Mouse (Mus musculus): Measurements from ENCODE around the gene Iscu. TPM values are rescaled to one million over a fixed set of nuclear protein-coding genes. Genes with fewer than 3 reads are reported as not detected.
A peak's percentile ranks its signal among the peaks of the same experiment; 100 is the strongest.

Iscu gene
- polyA plus RNA-seq, 1 experiment from 2014 or later, result 99.6 TPM

DNA sequence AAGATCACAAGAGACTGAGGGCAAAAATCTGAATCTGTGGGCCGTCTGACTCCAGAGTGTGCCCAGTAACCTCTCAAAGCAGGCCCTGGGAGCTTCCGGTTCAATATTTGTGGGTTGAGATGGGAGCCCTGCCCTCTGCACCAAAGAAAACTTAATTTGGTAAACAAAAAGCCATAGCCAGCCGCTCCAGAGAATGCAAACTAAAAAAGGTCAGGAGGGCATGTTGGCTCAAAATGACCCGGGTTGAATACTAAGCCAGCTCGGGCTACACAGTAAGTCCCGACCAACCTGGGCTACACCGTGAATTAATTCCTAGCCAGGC is 37.6 kb upstream of the Iscu start:
- Histone ChIP-seq H3K27ac (replicated peaks) (peak overlapping the region; percentile 72), H3K36me3 (peaks cover 25% of the 10 kb centered on the region), H3K4me1 (peaks cover 18% of the 10 kb centered on the region), H3K9ac (peak overlapping the region; percentile 77), H3K27me3 (replicated peaks) (no peaks in the 10 kb centered on the region), H3K4me2 (peak overlapping the region; percentile 77), H3K9me3 (no peaks in the 10 kb centered on the region), H3K4me3 (peak overlapping the region; percentile 68)
- WGBS, result 37% methylated on average over 7 of the region's 7 CpGs
- ATAC-seq (ENCODE audit: extremely low read depth, insufficient number of reproducible peaks, low FRiP score, low TSS enrichment), result no peak

DNA sequence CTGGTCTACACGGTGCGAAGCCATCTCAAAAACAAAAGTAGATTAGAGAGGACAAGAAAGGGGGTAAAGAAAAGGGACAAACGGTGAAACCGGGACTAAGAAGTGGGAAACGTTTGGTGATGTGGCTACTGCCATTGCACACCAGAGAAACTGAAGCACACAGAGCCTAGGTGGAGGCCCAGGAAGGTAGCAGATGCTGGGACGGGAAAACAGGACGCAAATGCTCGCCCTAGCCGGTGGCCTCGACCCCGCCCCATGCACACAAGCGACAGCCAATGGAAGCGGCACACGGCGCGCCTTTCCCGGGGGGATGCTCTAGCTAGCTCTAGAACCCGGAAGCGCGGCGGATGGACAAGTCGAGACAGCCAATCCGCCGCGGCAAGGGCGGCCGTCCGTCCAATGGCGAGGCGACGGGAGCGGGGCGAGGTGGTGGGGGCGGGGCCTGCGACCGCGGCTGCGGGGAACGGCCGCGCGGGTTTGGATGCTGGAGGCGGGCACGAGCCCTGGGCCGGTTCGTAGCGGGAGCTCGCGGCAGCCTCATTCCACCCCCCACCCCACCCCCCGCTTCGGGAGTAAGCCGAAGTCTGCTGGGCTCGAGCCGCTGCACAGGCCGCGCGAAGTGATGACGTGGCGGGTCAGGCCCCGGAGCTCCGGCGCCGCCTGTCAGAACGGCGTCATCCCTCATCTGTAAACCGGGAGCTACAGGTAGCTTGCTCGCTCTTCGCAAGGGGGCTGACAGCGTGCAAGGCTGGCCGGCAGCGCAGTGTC is 37.0 kb upstream of the Iscu start, which contains the start of gene Ficd:
TSS of gene Ficd (plus strand) at position 459 of the 768 bp plus-strand sequence.
- WGBS, result under 1% methylated on average over 70 of the region's 71 CpGs
- no peaks in the 10 kb centered on the region for H3K9me3 ChIP-seq

DNA sequence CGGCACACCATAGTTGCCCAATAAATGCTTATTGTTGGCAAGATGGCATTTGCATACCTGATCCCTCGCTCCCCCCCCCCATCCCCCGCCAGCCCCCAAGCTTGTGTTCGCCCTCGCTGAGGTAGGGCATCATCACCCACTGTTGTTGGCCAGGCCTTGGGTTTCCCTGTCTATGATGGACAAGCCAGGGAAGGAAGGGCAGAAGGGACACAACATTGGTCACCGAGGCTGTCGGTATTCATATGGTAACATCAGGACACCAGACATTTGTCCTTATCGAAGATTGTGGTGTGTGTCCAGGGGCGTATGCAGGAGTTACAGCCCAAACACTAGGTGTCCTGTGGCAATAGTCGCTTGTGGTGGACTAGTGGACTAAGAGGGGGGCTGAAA is 36.4 kb upstream of the Iscu start:
- no peaks in the 10 kb centered on the region for H3K27me3 ChIP-seq (replicated peaks)
- 4% methylated on average over 10 of the region's 10 CpGs for WGBS
- H3K9me3 ChIP-seq, result no peaks in the 10 kb centered on the region
- peaks cover 18% of the 10 kb centered on the region for H3K4me1 ChIP-seq
- H3K4me3 ChIP-seq, result peak overlapping the region; percentile 68
- H3K9ac ChIP-seq, result peak overlapping the region; percentile 80
- H3K27ac ChIP-seq (replicated peaks), result peak overlapping the region; percentile 92
- 0 out of 2 replicates have a peak, but pooled peaks have one; percentile 4 for ATAC-seq (ENCODE audit: extremely low read depth, insufficient number of reproducible peaks, low FRiP score, low TSS enrichment)
- H3K36me3 ChIP-seq, result peaks cover 36% of the 10 kb centered on the region
- peak overlapping the region; percentile 80 for H3K4me2 ChIP-seq

More for the DNA sequence above, 37.0 kb upstream of the Iscu start, which contains the start of gene Ficd:
- Histone ChIP-seq H3K4me2 (peak within 1 kb of the TSS; percentile 80), H3K27ac (replicated peaks) (peak within 1 kb of the TSS; percentile 92), H3K9ac (peak within 1 kb of the TSS; percentile 80), H3K4me3 (peak within 1 kb of the TSS; percentile 68), H3K4me1 (peaks cover 18% of the 10 kb centered on the region), H3K27me3 (replicated peaks) (no peaks in the 10 kb centered on the region), H3K36me3 (peaks cover 30% of the 10 kb centered on the region)
- ATAC-seq (ENCODE audit: extremely low read depth, insufficient number of reproducible peaks, low FRiP score, low TSS enrichment), result peak; percentile 94

DNA sequence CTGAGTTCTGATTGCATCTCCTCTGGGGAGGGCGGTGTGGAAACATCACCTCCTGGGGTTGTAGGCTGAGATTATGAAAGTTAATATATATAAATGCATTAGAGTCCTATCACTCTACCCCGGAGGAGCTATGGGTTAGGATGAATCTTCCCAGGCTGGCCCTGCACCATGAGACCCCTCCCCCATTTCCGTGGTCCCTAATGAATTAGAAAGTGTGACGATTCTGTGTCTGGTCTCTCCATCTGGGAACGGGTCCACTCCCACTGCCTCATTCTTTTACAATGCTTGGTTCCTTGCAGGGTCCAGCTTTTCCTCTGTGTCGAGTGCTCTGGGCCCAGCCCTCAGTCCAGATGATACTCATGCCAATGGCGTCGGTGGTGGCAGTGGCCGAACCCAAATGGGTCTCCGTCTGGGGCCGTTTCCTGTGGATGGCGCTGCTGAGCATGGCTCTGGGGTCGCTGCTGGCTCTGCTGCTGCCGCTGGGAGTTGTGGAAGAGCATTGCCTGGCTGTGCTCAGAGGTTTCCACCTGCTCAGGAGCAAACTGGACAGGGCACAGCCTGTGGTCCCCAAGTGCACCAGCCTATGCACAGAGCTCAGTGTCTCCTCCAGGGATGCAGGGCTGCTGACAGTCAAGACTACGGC is 35.9 kb upstream of the Iscu start:
- Histone ChIP-seq H3K36me3 (peaks cover 41% of the 10 kb centered on the region), H3K4me3 (peak overlapping the region; percentile 68), H3K9ac (peak overlapping the region; percentile 80), H3K4me2 (peak overlapping the region; percentile 80), H3K4me1 (peaks cover 18% of the 10 kb centered on the region), H3K27ac (replicated peaks) (peak overlapping the region; percentile 92), H3K9me3 (no peaks in the 10 kb centered on the region), H3K27me3 (replicated peaks) (no peaks in the 10 kb centered on the region)
- no peak for ATAC-seq (ENCODE audit: extremely low read depth, insufficient number of reproducible peaks, low FRiP score, low TSS enrichment)
- WGBS, result 40% methylated on average over 15 of the region's 15 CpGs

DNA sequence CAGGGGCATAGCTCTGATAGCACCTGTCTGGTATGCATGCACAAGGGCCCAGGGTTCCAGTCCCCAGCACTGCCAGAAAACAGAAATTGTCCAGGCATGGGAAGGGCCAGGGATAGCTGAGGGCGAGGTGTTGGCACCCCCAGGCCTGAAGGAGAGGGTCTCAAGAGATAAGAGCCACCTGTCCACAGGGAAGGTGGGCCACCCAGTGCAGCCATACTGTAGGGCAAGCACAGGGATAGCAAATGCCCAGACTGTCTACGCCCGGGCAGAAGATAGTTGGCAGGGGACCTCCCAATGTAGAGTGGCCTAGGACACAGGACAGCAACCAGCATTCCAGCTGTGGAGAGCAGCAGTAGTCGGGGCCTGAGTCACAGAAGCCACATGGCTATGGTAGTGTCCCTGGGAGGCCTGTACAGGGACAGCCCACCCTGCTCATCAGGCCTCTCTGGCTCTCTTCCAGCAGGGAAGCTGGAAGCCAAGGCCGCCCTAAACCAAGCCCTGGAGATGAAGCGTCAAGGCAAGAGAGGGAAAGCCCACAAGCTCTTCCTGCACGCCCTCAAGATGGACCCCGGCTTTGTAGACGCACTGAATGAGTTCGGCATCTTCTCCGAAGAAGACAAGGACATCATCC is 34.8 kb upstream of the Iscu start:
- ATAC-seq (ENCODE audit: extremely low read depth, insufficient number of reproducible peaks, low FRiP score, low TSS enrichment), result no peak
- Histone ChIP-seq H3K27ac (replicated peaks) (no peak overlapping the region), H3K36me3 (peaks cover 52% of the 10 kb centered on the region), H3K9me3 (no peaks in the 10 kb centered on the region), H3K9ac (no peak overlapping the region), H3K4me1 (peaks cover 18% of the 10 kb centered on the region), H3K27me3 (replicated peaks) (no peaks in the 10 kb centered on the region), H3K4me2 (no peak overlapping the region), H3K4me3 (no peak overlapping the region)
- WGBS, result 81% methylated on average over 11 of the region's 11 CpGs

DNA sequence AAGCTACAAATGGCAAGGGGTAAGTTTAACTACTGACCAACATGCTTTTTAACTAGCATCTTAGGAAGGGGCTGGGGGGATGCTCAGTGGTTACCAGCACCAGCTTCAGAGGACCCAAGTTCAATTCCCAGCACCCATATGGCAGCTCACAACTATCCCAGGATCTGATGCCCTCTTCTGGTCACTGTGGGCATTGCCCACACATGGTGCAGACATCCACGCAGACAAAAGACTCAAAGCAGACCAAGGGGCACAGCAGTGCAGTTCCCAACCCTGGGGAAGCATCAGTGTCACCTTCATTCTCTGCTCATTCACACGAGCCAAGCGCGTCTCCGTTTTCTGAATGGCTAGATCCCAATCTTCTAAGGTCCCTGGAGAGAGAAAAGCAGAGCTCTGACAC is 24.9 kb upstream of the Iscu start:
- H3K9me3 ChIP-seq, result no peaks in the 10 kb centered on the region
- ATAC-seq (ENCODE audit: extremely low read depth, insufficient number of reproducible peaks, low FRiP score, low TSS enrichment), result no peak
- no peak overlapping the region for H3K27ac ChIP-seq (replicated peaks)
- no peaks in the 10 kb centered on the region for H3K27me3 ChIP-seq (replicated peaks)
- H3K4me1 ChIP-seq, result no peaks in the 10 kb centered on the region
- 97% methylated on average over 5 of the region's 5 CpGs for WGBS
- H3K9ac ChIP-seq, result no peak overlapping the region
- H3K36me3 ChIP-seq, result peaks cover 100% of the 10 kb centered on the region
- H3K4me3 ChIP-seq, result no peak overlapping the region
- H3K4me2 ChIP-seq, result no peak overlapping the region

DNA sequence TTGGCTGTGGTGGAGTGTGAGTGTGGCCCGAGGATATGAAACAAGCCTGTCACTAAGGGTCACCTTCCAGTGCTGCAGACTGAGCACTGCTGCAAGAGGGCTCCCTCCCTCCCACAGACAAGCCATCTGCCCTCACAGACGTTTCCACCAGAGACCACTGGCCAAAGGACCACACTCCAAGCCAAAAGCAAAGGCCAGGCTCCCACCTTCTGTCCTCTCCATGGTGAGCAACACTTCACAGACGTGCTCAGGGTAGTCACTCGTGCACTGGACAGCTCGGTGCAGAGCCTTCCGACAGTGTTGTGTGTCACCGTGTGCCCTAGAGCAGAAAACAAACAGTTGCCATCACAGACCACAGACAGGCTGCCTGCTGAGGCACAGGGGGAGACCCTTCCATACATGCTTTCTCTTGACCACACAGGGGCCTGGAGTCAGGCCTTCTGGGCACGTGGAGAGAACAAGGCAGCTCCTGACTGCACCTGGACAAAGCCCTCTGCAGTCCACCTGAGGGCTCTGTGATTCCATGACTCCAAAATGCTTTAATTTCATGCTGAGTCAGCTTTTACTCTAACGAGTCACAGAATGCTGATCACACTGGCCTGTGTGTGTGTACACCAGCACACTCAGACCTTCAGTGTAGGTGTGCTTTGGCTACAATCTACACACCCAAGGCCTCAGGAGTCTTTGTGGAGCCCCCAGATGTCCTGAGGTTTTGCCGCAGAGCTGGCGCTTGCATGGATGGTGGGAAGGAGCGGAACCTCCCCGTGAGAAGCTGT is 23.8 kb upstream of the Iscu start:
- Histone ChIP-seq H3K4me2 (no peak overlapping the region), H3K27ac (replicated peaks) (no peak overlapping the region), H3K36me3 (peaks cover 100% of the 10 kb centered on the region), H3K4me3 (no peak overlapping the region), H3K9ac (no peak overlapping the region), H3K27me3 (replicated peaks) (no peaks in the 10 kb centered on the region), H3K4me1 (no peaks in the 10 kb centered on the region), H3K9me3 (no peaks in the 10 kb centered on the region)
- WGBS, result 91% methylated on average over 13 of the region's 13 CpGs
- no peak for ATAC-seq (ENCODE audit: extremely low read depth, insufficient number of reproducible peaks, low FRiP score, low TSS enrichment)

DNA sequence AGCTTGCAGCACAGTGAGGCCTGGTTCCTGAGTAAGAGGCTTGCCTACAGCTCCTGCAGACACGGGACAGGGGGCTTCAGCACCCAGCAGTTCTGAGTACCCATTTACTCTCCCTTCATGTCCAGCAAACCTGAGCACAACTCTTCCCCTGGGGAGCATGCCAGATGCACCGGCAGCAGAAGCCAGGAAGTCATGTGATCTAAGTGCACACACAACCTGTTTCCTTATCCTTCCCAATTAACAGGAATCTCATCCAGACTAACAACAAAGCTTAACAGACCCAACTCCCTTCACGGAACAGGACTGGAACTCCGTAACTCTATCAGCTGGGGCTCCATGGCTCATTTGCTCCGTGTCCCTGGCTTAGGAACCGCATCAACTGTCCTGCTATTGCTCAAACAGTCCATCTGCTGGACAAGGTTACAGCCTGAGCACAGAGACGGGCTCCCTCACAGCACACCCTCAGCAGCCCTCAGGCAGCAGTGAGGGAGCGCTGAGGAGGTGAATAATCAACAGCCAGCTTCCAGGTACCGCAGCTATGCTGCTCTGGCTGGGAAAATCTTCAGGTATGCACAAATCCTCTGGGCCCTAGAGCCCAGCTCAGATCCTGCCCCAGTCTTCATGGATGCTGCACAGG is 20.9 kb upstream of the Iscu start:
- no peaks in the 10 kb centered on the region for H3K4me1 ChIP-seq
- no peak overlapping the region for H3K4me2 ChIP-seq
- H3K27me3 ChIP-seq (replicated peaks), result no peaks in the 10 kb centered on the region
- no peak overlapping the region for H3K9ac ChIP-seq
- no peak overlapping the region for H3K27ac ChIP-seq (replicated peaks)
- no peaks in the 10 kb centered on the region for H3K9me3 ChIP-seq
- no peak for ATAC-seq (ENCODE audit: extremely low read depth, insufficient number of reproducible peaks, low FRiP score, low TSS enrichment)
- H3K4me3 ChIP-seq, result no peak overlapping the region
- WGBS, result 83% methylated on average over 9 of the region's 9 CpGs
- H3K36me3 ChIP-seq, result peaks cover 100% of the 10 kb centered on the region

DNA sequence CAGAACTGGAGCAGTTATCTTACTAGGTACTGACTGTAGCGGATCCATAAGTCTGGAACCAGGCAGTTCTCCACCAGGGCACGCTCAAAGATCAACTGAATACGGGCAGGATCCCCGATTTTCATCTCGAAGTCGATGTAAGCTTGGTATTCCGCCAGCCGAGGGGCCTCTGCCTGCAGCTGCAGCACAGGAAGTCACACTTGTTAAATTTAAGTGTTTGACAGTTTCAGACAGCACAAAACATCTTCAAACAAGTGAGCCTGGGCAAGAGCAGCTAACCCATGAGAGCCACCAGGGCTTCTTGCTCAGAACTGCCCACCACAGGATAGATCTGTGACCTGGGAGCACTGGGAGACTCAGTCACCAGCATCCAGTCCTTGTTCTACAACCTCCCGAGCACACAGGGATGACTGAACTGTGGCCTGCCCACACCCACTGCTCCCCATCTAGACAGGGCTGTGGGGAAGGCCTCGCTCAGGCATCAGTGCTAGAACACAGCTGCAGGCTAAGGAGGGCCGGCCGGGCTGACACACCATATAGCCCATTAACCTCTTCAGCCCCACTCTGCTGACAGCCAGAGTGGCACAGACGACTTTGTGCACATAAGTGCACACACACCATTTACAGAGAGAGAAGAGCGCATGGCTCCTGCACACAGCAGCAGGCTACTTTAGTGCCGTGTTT is 17.1 kb upstream of the Iscu start:
- no peak for ATAC-seq (ENCODE audit: extremely low read depth, insufficient number of reproducible peaks, low FRiP score, low TSS enrichment)
- Histone ChIP-seq H3K4me1 (no peaks in the 10 kb centered on the region), H3K9me3 (no peaks in the 10 kb centered on the region), H3K36me3 (peaks cover 100% of the 10 kb centered on the region), H3K27me3 (replicated peaks) (no peaks in the 10 kb centered on the region), H3K9ac (no peak overlapping the region), H3K27ac (replicated peaks) (no peak overlapping the region), H3K4me2 (no peak overlapping the region), H3K4me3 (no peak overlapping the region)
- 85% methylated on average over 15 of the region's 15 CpGs for WGBS

DNA sequence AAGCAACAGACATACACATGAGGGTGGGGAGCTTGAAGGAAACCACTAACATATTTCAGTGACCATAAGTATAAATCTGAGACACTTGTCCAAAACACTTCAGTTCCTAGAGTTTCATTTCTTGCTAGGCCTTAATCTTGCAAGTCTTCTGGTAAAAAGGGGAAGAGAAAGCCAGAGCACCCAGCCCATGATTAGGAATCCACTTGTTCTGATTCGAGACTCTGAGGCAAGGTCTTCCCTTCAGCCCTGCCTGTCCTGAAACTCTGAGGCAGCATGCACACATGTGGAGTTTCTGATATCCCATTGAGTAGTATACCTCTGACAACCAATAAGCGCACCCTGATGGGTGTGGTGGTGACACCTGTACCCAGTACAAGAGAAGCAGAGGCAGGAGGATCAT is 11.0 kb upstream of the Iscu start:
- Histone ChIP-seq H3K4me1 (peaks cover 10% of the 10 kb centered on the region; the same call in 1 of the 2 replicates), H3K36me3 (peaks cover 87% of the 10 kb centered on the region), H3K4me3 (no peak overlapping the region), H3K27ac (replicated peaks) (no peak overlapping the region), H3K4me2 (no peak overlapping the region), H3K9me3 (no peaks in the 10 kb centered on the region), H3K9ac (no peak overlapping the region), H3K27me3 (replicated peaks) (no peaks in the 10 kb centered on the region)
- WGBS, result 94% methylated on average over 2 of the region's 2 CpGs
- no peak for ATAC-seq (ENCODE audit: extremely low read depth, insufficient number of reproducible peaks, low FRiP score, low TSS enrichment)
